Mouse (Mus musculus) testis, postnatal 14 days (tissue): ENCODE results near the gene Dnah3.

Source experiments
- DNase-seq: peaks from one replicate; pipeline ENCODE4 v3.0.0; 2021; ENCODE audit warnings: low spot score

Dnah3 gene

GRCm38 (mm10) chr7:119937036-119937435, 158.0 kb downstream of the Dnah3 start:
- no peak for DNase-seq

GRCm38 (mm10) chr7:119936321-119936720, 158.8 kb downstream of the Dnah3 start:
- DNase-seq: no peak

- DNase-seq: no peak
Observed at GRCm38 (mm10) chr7:119928783-119929440, 166.2 kb downstream of the Dnah3 start.

GRCm38 (mm10) chr7:119921054-119921453, 174.0 kb downstream of the Dnah3 start:
- no peak for DNase-seq

- no peak for DNase-seq
Observed at GRCm38 (mm10) chr7:119920457-119920856, 174.6 kb downstream of the Dnah3 start.

GRCm38 (mm10) chr7:119911727-119912126, 183.4 kb downstream of the Dnah3 start:
- no peak for DNase-seq

- no peak for DNase-seq
Observed at GRCm38 (mm10) chr7:119906523-119907215, 188.4 kb downstream of the Dnah3 start.

- DNase-seq: no peak
Observed at GRCm38 (mm10) chr7:119899386-119900057, 195.6 kb downstream of the Dnah3 start.

- DNase-seq: no peak
Observed at GRCm38 (mm10) chr7:119898247-119898856, 196.7 kb downstream of the Dnah3 start.

- DNase-seq: peak; percentile 24
Observed at GRCm38 (mm10) chr7:119897521-119898109, 197.5 kb downstream of the Dnah3 start.

GRCm38 (mm10) chr7:119895639-119896512, 199.2 kb downstream of the Dnah3 start, which contains the start of the genes Lyrm1 and Dcun1d3:
Gene Lyrm1, plus strand, starts transcription at chr7:119895861.
Gene Dcun1d3, minus strand, starts transcription at chr7:119896298.
- peak; percentile 99 for DNase-seq

- no peak for DNase-seq
Observed at GRCm38 (mm10) chr7:119894818-119895544, 200.1 kb downstream of the Dnah3 start.

- no peak for DNase-seq
Observed at GRCm38 (mm10) chr7:119892742-119893141, 202.3 kb downstream of the Dnah3 start.

GRCm38 (mm10) chr7:119892198-119892597, 202.9 kb downstream of the Dnah3 start:
- no peak for DNase-seq

GRCm38 (mm10) chr7:119887887-119888286, 207.2 kb downstream of the Dnah3 start:
- no peak for DNase-seq

- no peak for DNase-seq
Observed at GRCm38 (mm10) chr7:119881229-119881628, 213.9 kb downstream of the Dnah3 start.

GRCm38 (mm10) chr7:119880345-119880744, 214.7 kb downstream of the Dnah3 start:
- no peak for DNase-seq

GRCm38 (mm10) chr7:119879171-119879570, 215.9 kb downstream of the Dnah3 start:
- no peak for DNase-seq

GRCm38 (mm10) chr7:119875776-119876440, 219.2 kb downstream of the Dnah3 start:
- DNase-seq: no peak

GRCm38 (mm10) chr7:119873050-119873449, 222.0 kb downstream of the Dnah3 start:
- no peak for DNase-seq
